Mouse (Mus musculus): ENCODE results near the gene Vav2. TPM values are rescaled to one million over a fixed set of nuclear protein-coding genes. Genes with fewer than 3 reads are reported as not detected.

Gene Vav2
- polyA plus RNA-seq, 1 experiment, result 30.9 TPM

GRCm38 (mm10) chr2:27223012-27223421 is 203.8 kb downstream of the Vav2 start:
- Histone ChIP-seq H3K4me1 (ENCODE audit: control insufficient read depth, insufficient read depth, low read length) (no peaks in the 10 kb centered on the region), H3K4me3 (replicated peaks; ENCODE audit: extremely low read depth, low read depth, low read length) (no peak overlapping the region)
- no peak for TF ChIP-seq CTCF (IDR thresholded peaks at IDR 0.05; ENCODE audit: insufficient read depth, low read length)
- TF ChIP-seq POLR2A (IDR thresholded peaks at IDR 0.05; ENCODE audit: borderline replicate concordance, extremely low read depth, low read depth, low read length), result no peak
- whole genome bisulfite sequencing, result 75% methylated on average over 7 of the region's 7 CpGs
- DNase-seq, result no peak

DNA sequence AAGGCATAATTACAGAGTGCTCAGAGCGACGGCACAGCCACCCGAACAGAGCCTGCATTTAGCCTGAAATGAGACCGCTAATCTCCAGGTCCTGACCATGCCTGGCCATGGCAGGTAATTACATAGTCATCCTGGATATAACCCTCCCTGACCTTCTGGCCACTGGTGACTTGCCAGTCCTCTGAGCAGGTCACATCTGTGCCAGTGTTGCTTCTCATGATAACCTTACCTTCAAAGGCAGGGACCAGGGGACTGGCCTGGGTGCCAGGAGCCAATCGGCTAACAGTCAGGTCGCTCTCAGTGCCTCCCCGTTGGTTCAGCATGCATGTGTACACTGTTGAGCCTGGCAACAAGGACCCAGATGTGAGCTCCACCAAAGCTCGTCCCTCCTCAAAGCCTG is 208.3 kb downstream of the Vav2 start:
- no peak for DNase-seq
- 85% methylated on average over 8 of the region's 8 CpGs for WGBS
- TF ChIP-seq CTCF (IDR thresholded peaks at IDR 0.05; ENCODE audit: insufficient read depth, low read length), result no peak
- no peak for TF ChIP-seq POLR2A (IDR thresholded peaks at IDR 0.05; ENCODE audit: borderline replicate concordance, extremely low read depth, low read depth, low read length)
- H3K4me3 ChIP-seq (replicated peaks; ENCODE audit: extremely low read depth, low read depth, low read length), result no peak overlapping the region
- no peaks in the 10 kb centered on the region for H3K4me1 ChIP-seq (ENCODE audit: control insufficient read depth, insufficient read depth, low read length)

DNA sequence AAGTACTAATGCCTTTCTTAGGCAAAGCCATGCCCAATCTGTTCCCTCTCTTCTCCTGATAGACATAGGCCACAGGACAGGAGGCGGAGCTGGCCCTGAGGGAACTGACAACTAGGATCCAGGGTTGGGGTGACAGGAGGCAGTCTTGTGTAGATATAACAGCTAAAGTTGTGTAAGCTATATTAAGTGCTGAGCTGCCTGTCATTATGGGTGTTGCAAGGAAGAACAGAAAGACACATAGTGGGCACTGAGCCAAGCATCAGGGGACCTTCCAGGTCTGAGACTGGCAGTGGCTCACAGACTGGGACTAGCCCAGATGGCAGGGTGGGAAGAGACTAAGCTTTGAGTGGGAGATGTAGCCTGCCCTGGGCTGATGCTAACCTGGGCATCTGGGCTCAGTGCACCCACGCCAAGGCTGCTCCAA is 208.7 kb downstream of the Vav2 start:
- Histone ChIP-seq H3K4me3 (replicated peaks; ENCODE audit: extremely low read depth, low read depth, low read length) (no peak overlapping the region), H3K4me1 (ENCODE audit: control insufficient read depth, insufficient read depth, low read length) (no peaks in the 10 kb centered on the region)
- DNase-seq, result no peak
- 74% methylated on average over 2 of the region's 2 CpGs for WGBS
- TF ChIP-seq CTCF (IDR thresholded peaks at IDR 0.05; ENCODE audit: insufficient read depth, low read length) (no peak), POLR2A (IDR thresholded peaks at IDR 0.05; ENCODE audit: borderline replicate concordance, extremely low read depth, low read depth, low read length) (no peak)

GRCm38 (mm10) chr2:27215537-27215936 is 211.3 kb downstream of the Vav2 start:
- H3K4me1 ChIP-seq (ENCODE audit: control insufficient read depth, insufficient read depth, low read length), result no peaks in the 10 kb centered on the region
- TF ChIP-seq POLR2A (IDR thresholded peaks at IDR 0.05; ENCODE audit: borderline replicate concordance, extremely low read depth, low read depth, low read length) (no peak), CTCF (IDR thresholded peaks at IDR 0.05; ENCODE audit: insufficient read depth, low read length) (no peak)
- DNase-seq, result no peak
- no peak overlapping the region for H3K4me3 ChIP-seq (replicated peaks; ENCODE audit: extremely low read depth, low read depth, low read length)
- WGBS, result 81% methylated on average over 2 of the region's 2 CpGs

Other genes starting within 250 kb of the Vav2 start
- 15.4 and 16.7 TPM in 2 replicates for gene Sardh, start 178.7 kb downstream of the Vav2 start, polyA plus RNA-seq (2012; rRNA removed)
- gene Brd3os, start 15.3 kb upstream of the Vav2 start, polyA plus RNA-seq (2012; rRNA removed), result 9.3 and 10.6 TPM in 2 replicates
- gene Brd3, start 80.6 kb upstream of the Vav2 start, polyA plus RNA-seq (2012; rRNA removed), result 22.5 and 24.8 TPM in 2 replicates
- gene Wdr5, start 88.1 kb upstream of the Vav2 start, polyA plus RNA-seq (2012; rRNA removed), result 21.5 and 21.6 TPM in 2 replicates
- gene Rxra, start 249.4 kb upstream of the Vav2 start, polyA plus RNA-seq (2012; rRNA removed), result 71.3 and 81.8 TPM in 2 replicates